Mouse (Mus musculus) liver, postnatal 0 days (tissue): ENCODE measurements at regions not wholly inside any gene's neighbourhood (a gene's known extent, or its start where the extent isn't known, plus 50 kb on each side); places are given as distances from the start of the nearest gene placed in this dataset.

Experiments
- ATAC-seq: fragments of 200-750 bp; cut with Nextera tagmentation; 2 replicates; pipeline ENCODE4 v1.8.0; 2017; ENCODE audit warnings: mild to moderate bottlenecking, moderate library complexity
- DNase-seq: peaks from one replicate; pipeline ENCODE4 v3.0.0-alpha.2; 2016
- H3K27ac ChIP-seq: fragments of 300-500 bp; sonication (generic); 2 replicates; pipeline ENCODE4 v1.5.1; 2014; ENCODE audit warnings: antibody characterized with exemption, moderate library complexity, mild to moderate bottlenecking, low read depth
- H3K27me3 ChIP-seq: fragments of 300-500 bp; sonication (generic); 2 replicates; pipeline ENCODE4 v1.6.1; 2014; ENCODE audit warnings: low read length, control low read depth, mixed read lengths; ENCODE audit not compliant: insufficient read depth
- H3K36me3 ChIP-seq: fragments of 300-500 bp; sonication (generic); replicated peaks from 2 replicates; pipeline ENCODE4 v1.6.1; 2014; ENCODE audit warnings: mild to moderate bottlenecking, control low read depth, low read length, moderate library complexity, mixed read lengths; ENCODE audit not compliant: insufficient read depth
- H3K4me1 ChIP-seq: fragments of 300-500 bp; sonication (generic); 2 replicates; pipeline ENCODE4 v1.6.1; 2014; ENCODE audit warnings: antibody characterized with exemption, mild to moderate bottlenecking, control low read depth; ENCODE audit not compliant: insufficient read depth
- H3K4me2 ChIP-seq: fragments of 300-500 bp; sonication (generic); 2 replicates; pipeline ENCODE4 v1.6.1; 2014; ENCODE audit warnings: low read depth, mild to moderate bottlenecking, low read length, moderate library complexity, mixed read lengths
- H3K4me3 ChIP-seq: fragments of 300-500 bp; sonication (generic); 2 replicates; pipeline ENCODE4 v1.5.1; 2014; ENCODE audit warnings: low read depth, low read length
- H3K9ac ChIP-seq: fragments of 300-500 bp; sonication (generic); replicated peaks from 2 replicates; pipeline ENCODE4 v1.6.1; 2014; ENCODE audit warnings: mild to moderate bottlenecking, moderate library complexity
- H3K9me3 ChIP-seq: fragments of 300-500 bp; sonication (generic); 2 replicates; pipeline ENCODE4 v1.6.1; 2016; ENCODE audit warnings: mild to moderate bottlenecking, control low read depth, low read length, mixed read lengths
- CTCF ChIP-seq: sonication (generic); IDR thresholded peaks from 2 replicates; pipeline ENCODE4 v1.5.1; 2016; ENCODE audit warnings: antibody characterized with exemption, low read depth
- EP300 ChIP-seq: IDR thresholded peaks from 2 replicates; pipeline ENCODE4 v1.6.1; 2016; ENCODE audit warnings: antibody characterized with exemption, low read depth, mild to moderate bottlenecking
- WGBS: fragments of 180-500 bp; shearing (Covaris S2); extraction: QIAGEN DNeasy Blood & Tissue Kit; methylation state at CpG from one replicate; pipeline ENCODE4 v1.1.7; 2014; ENCODE audit not compliant: insufficient replicate concordance; 5-methylcytosine and 5-hydroxymethylcytosine counted together

- Histone ChIP-seq H3K27me3 (no peaks in the 10 kb centered on the region), H3K4me3 (no peak overlapping the region), H3K4me1 (no peaks in the 10 kb centered on the region), H3K9me3 (no peaks in the 10 kb centered on the region), H3K9ac (no peak overlapping the region), H3K36me3 (no peaks in the 10 kb centered on the region), H3K4me2 (no peak overlapping the region), H3K27ac (no peak overlapping the region)
- ATAC-seq (no peak), DNase-seq (no peak)
- WGBS = 33% methylated on average over 5 of the region's 5 CpGs
- no peak for TF ChIP-seq EP300
- TF ChIP-seq CTCF = no peak
Measured at GRCm38 (mm10) chr3:35027898-35028297, 377.7 kb downstream of the Sox2 start.

- Histone ChIP-seq H3K27me3 (no peaks in the 10 kb centered on the region), H3K4me3 (no peak overlapping the region), H3K4me2 (no peak overlapping the region), H3K9ac (no peak overlapping the region), H3K27ac (no peak overlapping the region), H3K9me3 (no peaks in the 10 kb centered on the region), H3K36me3 (no peaks in the 10 kb centered on the region), H3K4me1 (no peaks in the 10 kb centered on the region)
- no peak for TF ChIP-seq EP300
- TF ChIP-seq CTCF = no peak
- ATAC-seq (no peak), DNase-seq (no peak)
- 74% methylated on average over 8 of the region's 8 CpGs for WGBS
Measured at GRCm38 (mm10) chr3:35029924-35030323, 379.7 kb downstream of the Sox2 start.

- TF ChIP-seq CTCF (no peak), EP300 (no peak)
- ATAC-seq (no peak), DNase-seq (no peak)
- H3K36me3 ChIP-seq = no peaks in the 10 kb centered on the region
- no peak overlapping the region for H3K27ac ChIP-seq
- no peaks in the 10 kb centered on the region for H3K27me3 ChIP-seq
- H3K9ac ChIP-seq = no peak overlapping the region
- H3K9me3 ChIP-seq = no peaks in the 10 kb centered on the region
- H3K4me3 ChIP-seq = no peak overlapping the region
- H3K4me2 ChIP-seq = no peak overlapping the region
- WGBS = 81% methylated on average over 8 of the region's 8 CpGs
- H3K4me1 ChIP-seq = no peaks in the 10 kb centered on the region
Measured at GRCm38 (mm10) chr3:35033587-35033986, 383.4 kb downstream of the Sox2 start.

GRCm38 (mm10) chr3:35035234-35035633 is 385.0 kb downstream of the Sox2 start:
- Histone ChIP-seq H3K4me2 (no peak overlapping the region), H3K9ac (no peak overlapping the region), H3K4me3 (no peak overlapping the region), H3K9me3 (no peaks in the 10 kb centered on the region), H3K36me3 (no peaks in the 10 kb centered on the region), H3K4me1 (no peaks in the 10 kb centered on the region), H3K27me3 (no peaks in the 10 kb centered on the region), H3K27ac (no peak overlapping the region)
- TF ChIP-seq CTCF = no peak
- TF ChIP-seq EP300 = no peak
- no peak for ATAC-seq
- no peak for DNase-seq
- WGBS = 81% methylated on average over 7 of the region's 7 CpGs

GRCm38 (mm10) chr3:35043705-35044104 is 393.5 kb downstream of the Sox2 start:
- no peak overlapping the region for H3K27ac ChIP-seq
- DNase-seq (no peak), ATAC-seq (no peak)
- no peak overlapping the region for H3K4me3 ChIP-seq
- H3K27me3 ChIP-seq = no peaks in the 10 kb centered on the region
- WGBS = 59% methylated on average over 2 of the region's 2 CpGs
- TF ChIP-seq EP300 (no peak), CTCF (no peak)
- no peak overlapping the region for H3K9ac ChIP-seq
- H3K36me3 ChIP-seq = no peaks in the 10 kb centered on the region
- H3K4me2 ChIP-seq = no peak overlapping the region
- H3K4me1 ChIP-seq = no peaks in the 10 kb centered on the region
- no peaks in the 10 kb centered on the region for H3K9me3 ChIP-seq

GRCm38 (mm10) chr3:35059438-35059837 is 409.2 kb downstream of the Sox2 start:
- DNase-seq = no peak
- Histone ChIP-seq H3K4me3 (no peak overlapping the region), H3K36me3 (no peaks in the 10 kb centered on the region), H3K4me1 (no peaks in the 10 kb centered on the region), H3K9me3 (no peaks in the 10 kb centered on the region), H3K4me2 (no peak overlapping the region), H3K27me3 (no peaks in the 10 kb centered on the region), H3K9ac (no peak overlapping the region), H3K27ac (no peak overlapping the region)
- TF ChIP-seq CTCF = no peak
- TF ChIP-seq EP300 = no peak
- ATAC-seq = no peak
- whole genome bisulfite sequencing = 43% methylated on average over 4 of the region's 4 CpGs

GRCm38 (mm10) chr3:35060042-35060441 is 409.8 kb downstream of the Sox2 start:
- Histone ChIP-seq H3K27me3 (no peaks in the 10 kb centered on the region), H3K4me3 (no peak overlapping the region), H3K4me1 (no peaks in the 10 kb centered on the region), H3K4me2 (no peak overlapping the region), H3K27ac (no peak overlapping the region), H3K9me3 (no peaks in the 10 kb centered on the region), H3K9ac (no peak overlapping the region), H3K36me3 (no peaks in the 10 kb centered on the region)
- DNase-seq (no peak), ATAC-seq (no peak)
- WGBS = 45% methylated on average over 10 of the region's 10 CpGs
- no peak for TF ChIP-seq EP300
- no peak for TF ChIP-seq CTCF
